Mouse (Mus musculus): ENCODE measurements around the gene Sirt2.

GRCm38 (mm10) chr7:28807641-28808220 is 41.2 kb downstream of the Sirt2 start:
- TF ChIP-seq CTCF (IDR thresholded peaks at IDR 0.05; ENCODE audit: extremely low read depth, insufficient read length, insufficient replicate concordance, low read depth, low read length) = no peak
- no peak for TF ChIP-seq POLR2A (IDR thresholded peaks at IDR 0.05; ENCODE audit: low read depth, low read length)
